Mouse (Mus musculus): ENCODE results near the gene Sc5d.

- TF ChIP-seq POLR2A (IDR thresholded peaks at IDR 0.05; ENCODE audit: borderline replicate concordance, extremely low read depth, low read depth, low read length) (no peak), CTCF (IDR thresholded peaks at IDR 0.05; ENCODE audit: insufficient read depth, low read length) (peak; percentile 33; the same call in 1 of the 2 replicates)
Observed at GRCm38 (mm10) chr9:42240583-42240992, 23.5 kb downstream of the Sc5d start.

Data from lung, adult 2 months (tissue).